Mouse (Mus musculus) naive thymus-derived CD4-positive, alpha-beta T cell, adult 5 months (primary cell): ENCODE data around the gene Sprr2a2. TPM values are rescaled to one million over a fixed set of nuclear protein-coding genes. Genes with fewer than 3 reads are reported as not detected.

Experiments used
- polyA plus RNA-seq: library from polyadenylated mRNA; unstranded; fragments of 100-300 nt; shearing (Covaris generic); gene quantifications from one replicate; pipeline ENCODE4 v1.2.1, GENCODE M21; 2017

The Sprr2a2 gene
- not detected for polyA plus RNA-seq

GRCm38 (mm10) chr3:92215569-92215968, at the start of gene Sprr2a2, which contains the start of gene Sprr2a1:
Gene Sprr2a2 (plus strand): TSS chr3:92215920.
Gene Sprr2a1 (plus strand): TSS chr3:92215799.

DNA sequence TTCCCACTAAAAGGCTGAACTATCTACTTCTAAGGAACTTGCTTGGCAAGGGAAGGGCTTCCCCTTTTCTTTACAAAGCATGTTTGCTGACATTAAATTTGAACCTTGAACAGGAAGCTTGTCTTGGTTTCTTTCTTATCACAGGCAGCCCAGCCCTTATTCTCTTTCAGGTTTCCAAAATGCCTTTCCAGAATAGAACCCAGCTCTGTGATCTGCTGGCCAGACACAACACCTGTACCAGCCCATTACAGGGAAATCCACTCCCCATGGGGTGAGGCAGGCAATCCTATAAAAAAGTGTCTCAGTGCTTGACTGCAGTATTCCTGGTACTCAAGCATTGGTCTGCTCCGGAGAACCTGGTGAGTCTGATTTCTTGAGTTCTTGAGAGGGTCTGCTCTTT, 69.4 kb downstream of the Sprr2a2 start, which contains the start of gene Sprr2a3:
Sprr2a3 (plus strand) TSS at position 317 of the 400 bp plus-strand sequence.

Other genes with a start within 250 kb of the Sprr2a2 start
- gene Pglyrp3, start 201.3 kb upstream of the Sprr2a2 start, polyA plus RNA-seq, result not detected
- not detected for gene Lor, start 132.8 kb upstream of the Sprr2a2 start, polyA plus RNA-seq
- gene Prr9, start 92.0 kb upstream of the Sprr2a2 start, polyA plus RNA-seq, result not detected
- not detected for gene Lelp1, start 73.2 kb upstream of the Sprr2a2 start, polyA plus RNA-seq
- gene Sprr2a1, start 121 bp upstream of the Sprr2a2 start, polyA plus RNA-seq, result not detected
- not detected for gene Sprr2a3, start 69.5 kb downstream of the Sprr2a2 start, polyA plus RNA-seq
- not detected for gene Sprr2b, start 100.7 kb downstream of the Sprr2a2 start, polyA plus RNA-seq
- gene Sprr2d, start 123.2 kb downstream of the Sprr2a2 start, polyA plus RNA-seq, result not detected
- not detected for gene Sprr2e, start 136.2 kb downstream of the Sprr2a2 start, polyA plus RNA-seq
- gene Sprr2f, start 149.3 kb downstream of the Sprr2a2 start, polyA plus RNA-seq, result not detected
- gene Sprr2h, start 169.8 kb downstream of the Sprr2a2 start, polyA plus RNA-seq, result not detected
- not detected for gene Sprr2i, start 192.1 kb downstream of the Sprr2a2 start, polyA plus RNA-seq
- gene Sprr2j-ps, start 202.2 kb downstream of the Sprr2a2 start, polyA plus RNA-seq, result not detected
- gene Gm9774, start 213.5 kb downstream of the Sprr2a2 start, polyA plus RNA-seq, result 14.5 TPM
- not detected for gene Sprr2k, start 216.7 kb downstream of the Sprr2a2 start, polyA plus RNA-seq
- gene Sprr1b, start 222.9 kb downstream of the Sprr2a2 start, polyA plus RNA-seq, result not detected
- not detected for gene Sprr3, start 242.8 kb downstream of the Sprr2a2 start, polyA plus RNA-seq